Mouse (Mus musculus): Measurements from ENCODE around the gene Lif. TPM values are rescaled to one million over a fixed set of nuclear protein-coding genes. Genes with fewer than 3 reads are reported as not detected.

Gene Lif
- polyA plus RNA-seq, 1 experiment, result not detected

GRCm38 (mm10) chr11:4239691-4240090 is 17.7 kb upstream of the Lif start:
- H3K9me3 ChIP-seq (ENCODE audit: control insufficient read depth, low read length), result peaks cover 7% of the 10 kb centered on the region; the same call in 1 of the 2 replicates
- H3K4me3 ChIP-seq (replicated peaks), result no peak overlapping the region
- no peaks in the 10 kb centered on the region for H3K27me3 ChIP-seq (ENCODE audit: control insufficient read depth)
- H3K36me3 ChIP-seq (ENCODE audit: control insufficient read depth), result peaks cover 11% of the 10 kb centered on the region; the same call in 1 of the 2 replicates
- TF ChIP-seq TAL1 (IDR thresholded peaks at IDR 0.05; ENCODE audit: low read length), result no peak
- peaks cover 38% of the 10 kb centered on the region for H3K4me1 ChIP-seq (ENCODE audit: control insufficient read depth)

- TF ChIP-seq GATA1 (IDR thresholded peaks at IDR 0.05; ENCODE audit: low read length), result no peak
- TF ChIP-seq TAL1 (IDR thresholded peaks at IDR 0.05; ENCODE audit: low read length), result no peak
- H3K27me3 ChIP-seq (ENCODE audit: control insufficient read depth), result no peaks in the 10 kb centered on the region
- H3K36me3 ChIP-seq (ENCODE audit: control insufficient read depth), result peaks cover 10% of the 10 kb centered on the region; the same call in 1 of the 2 replicates
- peaks cover 37% of the 10 kb centered on the region for H3K4me1 ChIP-seq (ENCODE audit: control insufficient read depth)
- H3K4me3 ChIP-seq (replicated peaks), result no peak overlapping the region
- peaks cover 7% of the 10 kb centered on the region; the same call in 1 of the 2 replicates for H3K9me3 ChIP-seq (ENCODE audit: control insufficient read depth, low read length)
Measured at GRCm38 (mm10) chr11:4240151-4240550, 17.2 kb upstream of the Lif start.

- H3K27me3 ChIP-seq (ENCODE audit: control insufficient read depth), result no peaks in the 10 kb centered on the region
- TF ChIP-seq GATA1 (IDR thresholded peaks at IDR 0.05; ENCODE audit: low read length), result no peak
- no peak for TF ChIP-seq TAL1 (IDR thresholded peaks at IDR 0.05; ENCODE audit: low read length)
- H3K4me1 ChIP-seq (ENCODE audit: control insufficient read depth), result peaks cover 37% of the 10 kb centered on the region
- H3K36me3 ChIP-seq (ENCODE audit: control insufficient read depth), result peaks cover 10% of the 10 kb centered on the region; the same call in 1 of the 2 replicates
- no peak overlapping the region for H3K4me3 ChIP-seq (replicated peaks)
- H3K9me3 ChIP-seq (ENCODE audit: control insufficient read depth, low read length), result peaks cover 7% of the 10 kb centered on the region; the same call in 1 of the 2 replicates
Measured at GRCm38 (mm10) chr11:4241180-4241579, 16.2 kb upstream of the Lif start.

- Histone ChIP-seq H3K27me3 (ENCODE audit: control insufficient read depth) (no peaks in the 10 kb centered on the region), H3K36me3 (ENCODE audit: control insufficient read depth) (no peaks in the 10 kb centered on the region), H3K4me3 (replicated peaks) (no peak overlapping the region), H3K4me1 (ENCODE audit: control insufficient read depth) (peaks cover 28% of the 10 kb centered on the region), H3K9me3 (ENCODE audit: control insufficient read depth, low read length) (no peaks in the 10 kb centered on the region)
- TF ChIP-seq TAL1 (IDR thresholded peaks at IDR 0.05; ENCODE audit: low read length) (no peak), GATA1 (IDR thresholded peaks at IDR 0.05; ENCODE audit: low read length) (no peak)
Measured at GRCm38 (mm10) chr11:4246126-4246525, 11.2 kb upstream of the Lif start.

- H3K4me3 ChIP-seq (replicated peaks), result no peak overlapping the region
- no peaks in the 10 kb centered on the region for H3K36me3 ChIP-seq (ENCODE audit: control insufficient read depth)
- no peaks in the 10 kb centered on the region for H3K27me3 ChIP-seq (ENCODE audit: control insufficient read depth)
- H3K9me3 ChIP-seq (ENCODE audit: control insufficient read depth, low read length), result no peaks in the 10 kb centered on the region
- peaks cover 28% of the 10 kb centered on the region for H3K4me1 ChIP-seq (ENCODE audit: control insufficient read depth)
- TF ChIP-seq GATA1 (IDR thresholded peaks at IDR 0.05; ENCODE audit: low read length) (no peak), TAL1 (IDR thresholded peaks at IDR 0.05; ENCODE audit: low read length) (no peak)
Measured at GRCm38 (mm10) chr11:4246623-4247022, 10.7 kb upstream of the Lif start.

- Histone ChIP-seq H3K4me3 (replicated peaks) (no peak overlapping the region), H3K27me3 (ENCODE audit: control insufficient read depth) (no peaks in the 10 kb centered on the region), H3K9me3 (ENCODE audit: control insufficient read depth, low read length) (no peaks in the 10 kb centered on the region), H3K4me1 (ENCODE audit: control insufficient read depth) (peaks cover 28% of the 10 kb centered on the region), H3K36me3 (ENCODE audit: control insufficient read depth) (no peaks in the 10 kb centered on the region)
- no peak for TF ChIP-seq GATA1 (IDR thresholded peaks at IDR 0.05; ENCODE audit: low read length)
- TF ChIP-seq TAL1 (IDR thresholded peaks at IDR 0.05; ENCODE audit: low read length), result no peak
Measured at GRCm38 (mm10) chr11:4247201-4247959, 10.0 kb upstream of the Lif start.

GRCm38 (mm10) chr11:4249151-4249550 is 8.2 kb upstream of the Lif start:
- Histone ChIP-seq H3K27me3 (ENCODE audit: control insufficient read depth) (no peaks in the 10 kb centered on the region), H3K4me1 (ENCODE audit: control insufficient read depth) (peaks cover 29% of the 10 kb centered on the region), H3K36me3 (ENCODE audit: control insufficient read depth) (no peaks in the 10 kb centered on the region), H3K9me3 (ENCODE audit: control insufficient read depth, low read length) (peaks cover 2% of the 10 kb centered on the region; the same call in 1 of the 2 replicates), H3K4me3 (replicated peaks) (no peak overlapping the region)
- TF ChIP-seq GATA1 (IDR thresholded peaks at IDR 0.05; ENCODE audit: low read length), result no peak
- no peak for TF ChIP-seq TAL1 (IDR thresholded peaks at IDR 0.05; ENCODE audit: low read length)

GRCm38 (mm10) chr11:4250290-4250689 is 7.1 kb upstream of the Lif start:
- Histone ChIP-seq H3K4me3 (replicated peaks) (no peak overlapping the region), H3K27me3 (ENCODE audit: control insufficient read depth) (no peaks in the 10 kb centered on the region), H3K36me3 (ENCODE audit: control insufficient read depth) (no peaks in the 10 kb centered on the region), H3K4me1 (ENCODE audit: control insufficient read depth) (peaks cover 24% of the 10 kb centered on the region), H3K9me3 (ENCODE audit: control insufficient read depth, low read length) (peaks cover 2% of the 10 kb centered on the region; the same call in 1 of the 2 replicates)
- no peak for TF ChIP-seq GATA1 (IDR thresholded peaks at IDR 0.05; ENCODE audit: low read length)
- no peak for TF ChIP-seq TAL1 (IDR thresholded peaks at IDR 0.05; ENCODE audit: low read length)

- Histone ChIP-seq H3K9me3 (ENCODE audit: control insufficient read depth, low read length) (peaks cover 2% of the 10 kb centered on the region; the same call in 1 of the 2 replicates), H3K4me1 (ENCODE audit: control insufficient read depth) (peaks cover 13% of the 10 kb centered on the region), H3K27me3 (ENCODE audit: control insufficient read depth) (no peaks in the 10 kb centered on the region), H3K36me3 (ENCODE audit: control insufficient read depth) (no peaks in the 10 kb centered on the region), H3K4me3 (replicated peaks) (no peak overlapping the region)
- TF ChIP-seq TAL1 (IDR thresholded peaks at IDR 0.05; ENCODE audit: low read length) (no peak), GATA1 (IDR thresholded peaks at IDR 0.05; ENCODE audit: low read length) (no peak)
Measured at GRCm38 (mm10) chr11:4251376-4251775, 6.0 kb upstream of the Lif start.
